Mouse (Mus musculus) cerebellum, adult 2 months (tissue): ENCODE measurements at regions not wholly inside any gene's neighbourhood (a gene's known extent, or its start where the extent isn't known, plus 50 kb on each side); places are given as distances from the start of the nearest gene placed in this dataset.

Experiments
- CTCF ChIP-seq: fragments of 200-500 bp; IDR thresholded peaks from 2 replicates; pipeline ENCODE4 v1.5.1; 2011; ENCODE audit warnings: low read depth, mild to moderate bottlenecking, control low read depth, low read length, moderate library complexity, borderline replicate concordance; ENCODE audit not compliant: insufficient read depth
- POLR2A ChIP-seq: fragments of 200-500 bp; IDR thresholded peaks from 2 replicates; pipeline ENCODE4 v1.6.1; 2011; ENCODE audit warnings: low read length, control low read depth, borderline replicate concordance; ENCODE audit not compliant: insufficient read depth

DNA sequence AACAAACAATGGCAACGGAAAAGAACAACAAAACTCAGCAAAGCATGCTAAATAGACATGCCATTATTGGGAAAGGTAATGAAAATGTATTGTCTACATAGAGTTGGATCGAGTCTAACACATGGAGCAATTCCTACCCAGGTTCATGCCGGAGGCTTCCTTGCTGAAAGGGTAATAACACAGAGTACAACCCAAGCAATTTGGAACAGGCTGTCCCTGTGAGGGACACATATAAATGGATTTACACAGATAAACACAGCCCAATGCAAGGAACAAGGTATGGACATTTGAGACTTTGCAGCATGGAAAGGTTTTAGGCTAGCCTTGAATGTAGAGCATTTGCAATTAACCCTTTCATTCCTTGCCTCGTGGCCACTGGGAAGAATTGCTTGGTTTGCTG, 158.6 kb upstream of the Gm11146 start:
- no peak for TF ChIP-seq CTCF
- no peak for TF ChIP-seq POLR2A
